Mouse (Mus musculus) embryo, embryonic 11.5 days (tissue): ENCODE data around the gene Tm4sf20.

ENCODE experiments used
- DNase-seq: peaks from one replicate; pipeline ENCODE4 v3.0.0-alpha.2; 2012; ENCODE audit warnings: low read depth, low spot score

The Tm4sf20 gene

DNA sequence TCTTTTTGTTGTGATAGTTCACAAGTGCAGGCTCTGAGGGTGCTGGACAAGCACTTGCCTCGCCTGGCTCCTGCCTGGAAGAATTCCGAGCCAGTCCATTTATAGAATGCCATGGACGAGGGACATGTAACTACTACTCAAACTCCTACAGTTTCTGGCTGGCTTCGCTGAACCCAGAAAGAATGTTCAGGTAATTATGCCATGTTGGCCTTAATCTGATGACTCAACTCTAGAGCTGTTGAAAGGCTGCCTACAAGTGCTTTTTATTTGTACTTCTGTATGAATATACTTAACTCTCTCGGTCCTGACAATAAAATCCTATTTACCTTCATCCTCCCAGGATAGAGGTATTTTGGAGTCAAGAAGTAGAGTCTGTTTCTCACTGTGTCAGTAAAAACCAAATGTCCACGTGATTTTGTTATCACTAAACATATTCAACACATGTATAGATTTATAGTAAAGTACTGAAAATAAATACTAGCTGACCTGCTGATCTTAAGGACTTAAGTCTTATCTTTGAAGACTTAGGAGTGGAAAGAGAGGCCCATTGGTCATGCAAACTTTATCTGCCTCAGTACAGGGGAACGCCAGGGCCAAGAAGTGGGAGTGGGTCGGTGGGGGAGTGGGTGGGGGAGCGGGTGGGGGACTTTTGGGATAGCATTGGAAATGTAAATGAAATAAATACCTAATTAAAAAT is 50.3 kb downstream of the Tm4sf20 start:
- DNase-seq = no peak
